Mouse (Mus musculus): ENCODE results near the gene Id3.

GRCm38 (mm10) chr4:136112344-136112743, 31.0 kb upstream of the Id3 start:
- TF ChIP-seq CTCF (IDR thresholded peaks at IDR 0.05), result no peak
- TF ChIP-seq POLR2A (IDR thresholded peaks at IDR 0.05; ENCODE audit: insufficient read depth, low read depth, low read length), result no peak
